Mouse (Mus musculus) stomach, postnatal 0 days (tissue): Measurements from ENCODE around the gene Pus7l.

Experiments
- CTCF ChIP-seq: IDR thresholded peaks from 2 replicates; pipeline ENCODE4 v1.5.1; 2016; ENCODE audit warnings: antibody characterized with exemption, low read depth, mild to moderate bottlenecking, moderate library complexity
- EP300 ChIP-seq: optimal IDR thresholded peaks from 2 replicates; pipeline ENCODE3; 2016; ENCODE audit warnings: antibody characterized with exemption

DNA sequence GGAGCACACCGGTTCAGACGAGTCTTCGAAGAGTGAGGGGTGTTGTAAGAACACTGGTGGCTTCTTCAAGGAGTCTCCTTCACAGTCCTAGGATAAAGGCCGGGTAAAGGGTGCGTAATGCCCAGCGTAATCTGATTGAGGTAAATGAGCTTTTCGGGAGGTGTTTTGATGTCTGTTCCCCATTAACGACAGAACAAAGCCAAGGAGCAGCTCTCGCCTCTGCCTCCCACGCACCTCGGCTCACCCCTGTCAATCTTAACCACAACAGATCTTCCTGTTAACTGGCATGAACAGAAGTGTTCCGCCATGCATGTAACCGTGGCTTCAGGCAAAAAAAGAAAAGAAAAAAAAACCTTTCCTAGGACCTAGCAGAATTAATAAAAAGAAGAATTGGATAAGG lies 64.6 kb downstream of the Pus7l start:
- TF ChIP-seq EP300: no peak
- TF ChIP-seq CTCF: no peak
